Mouse (Mus musculus) lung, adult 2 months (tissue): ENCODE results near the gene Srrt. TPM values are rescaled to one million over a fixed set of nuclear protein-coding genes. Genes with fewer than 3 reads are reported as not detected.

Source experiments
- DNase-seq: peaks from one replicate; pipeline ENCODE4 v3.0.0; 2022
- H3K4me1 ChIP-seq: fragments of 200-500 bp; 2 replicates; pipeline ENCODE4 v1.6.1; 2011; ENCODE audit warnings: low read length; ENCODE audit not compliant: control insufficient read depth, insufficient read depth
- H3K4me3 ChIP-seq: fragments of 200-500 bp; replicated peaks from 2 replicates; pipeline ENCODE3; 2011; ENCODE audit warnings: low read depth, mild to moderate bottlenecking, control low read depth, low read length; ENCODE audit errors: extremely low read depth
- CTCF ChIP-seq: fragments of 200-500 bp; IDR thresholded peaks from 2 replicates; pipeline ENCODE4 v1.5.1; 2011; ENCODE audit warnings: mild to moderate bottlenecking, low read length, control low read depth; ENCODE audit not compliant: insufficient read depth
- POLR2A ChIP-seq: fragments of 200-500 bp; IDR thresholded peaks from 2 replicates; pipeline ENCODE4 v1.6.1; 2011; ENCODE audit warnings: low read depth, mild to moderate bottlenecking, control low read depth, low read length, borderline replicate concordance; ENCODE audit errors: extremely low read depth
- WGBS: fragments of 180-500 bp; shearing (Covaris S2); methylation state at CpG from one replicate; pipeline ENCODE4 v1.1.7; 2018; 5-methylcytosine and 5-hydroxymethylcytosine counted together
- polyA plus RNA-seq: library from polyadenylated mRNA; depleted of rRNA; stranded (reverse); fragments of >200 nt; gene quantifications from 2 replicates; pipeline ENCODE4 v1.2.3, GENCODE M21; 2012; rRNA removed

The Srrt gene
- polyA plus RNA-seq, result 107 and 136 TPM in 2 replicates

GRCm38 (mm10) chr5:137307071-137307912 lies at the start of gene Srrt:
TSS of gene Srrt (minus strand) at chr5:137307674.
- peaks cover 9% of the 10 kb centered on the region for H3K4me1 ChIP-seq
- TF ChIP-seq CTCF (no peak), POLR2A (peak; percentile 71; the same call in 1 of the 2 replicates)
- under 1% methylated on average over 57 of the region's 72 CpGs for WGBS
- H3K4me3 ChIP-seq, result peak within 1 kb of the TSS; percentile 88
- DNase-seq, result peak; percentile 85

GRCm38 (mm10) chr5:137354091-137354490 lies 46.6 kb upstream of the Srrt start:
- DNase-seq, result no peak
- Histone ChIP-seq H3K4me1 (peaks cover 17% of the 10 kb centered on the region), H3K4me3 (no peak overlapping the region)
- no peak for TF ChIP-seq POLR2A
- no peak for TF ChIP-seq CTCF
- 54% methylated on average over 17 of the region's 17 CpGs for WGBS

GRCm38 (mm10) chr5:137352011-137352975 lies 44.8 kb upstream of the Srrt start:
- DNase-seq, result no peak
- Histone ChIP-seq H3K4me1 (peaks cover 16% of the 10 kb centered on the region), H3K4me3 (peak overlapping the region; percentile 79)
- peak; percentile 93; the same call in 1 of the 2 replicates for TF ChIP-seq POLR2A
- TF ChIP-seq CTCF, result no peak
- 26% methylated on average over 16 of the region's 16 CpGs for WGBS

GRCm38 (mm10) chr5:137351394-137351793 lies 43.9 kb upstream of the Srrt start:
- Histone ChIP-seq H3K4me1 (peaks cover 16% of the 10 kb centered on the region), H3K4me3 (peak overlapping the region; percentile 79)
- no peak for DNase-seq
- TF ChIP-seq CTCF (no peak), POLR2A (no peak)
- 20% methylated on average over 4 of the region's 4 CpGs for WGBS

- peak overlapping the region; percentile 79 for H3K4me3 ChIP-seq
- TF ChIP-seq CTCF (no peak), POLR2A (no peak)
These were observed 43.5 kb upstream of the Srrt start for GRCm38 (mm10) chr5:137351058-137351380.

GRCm38 (mm10) chr5:137350205-137351057 lies 43.0 kb upstream of the Srrt start:
- WGBS, result 1% methylated on average over 55 of the region's 55 CpGs
- H3K4me1 ChIP-seq, result peaks cover 16% of the 10 kb centered on the region
- DNase-seq, result no peak
- H3K4me3 ChIP-seq, result peak overlapping the region; percentile 79
- TF ChIP-seq POLR2A (no peak), CTCF (no peak)

More at GRCm38 (mm10) chr5:137351058-137351380, 43.5 kb upstream of the Srrt start:
- 8% methylated on average over 8 of the region's 8 CpGs for WGBS
- peaks cover 17% of the 10 kb centered on the region for H3K4me1 ChIP-seq
- DNase-seq, result no peak

GRCm38 (mm10) chr5:137349384-137350204 lies 42.1 kb upstream of the Srrt start, which contains the start of gene Ephb4:
TSS of gene Ephb4 (plus strand) at chr5:137350109.
- Histone ChIP-seq H3K4me3 (peak within 1 kb of the TSS; percentile 79), H3K4me1 (peaks cover 15% of the 10 kb centered on the region)
- TF ChIP-seq CTCF (0 out of 2 replicates have a peak, but pooled peaks have one; percentile 3), POLR2A (peak; percentile 95; the same call in 1 of the 2 replicates)
- peak; percentile 88 for DNase-seq
- 1% methylated on average over 32 of the region's 32 CpGs for WGBS
